Mouse (Mus musculus): ENCODE measurements at regions not wholly inside any gene's neighbourhood (a gene's known extent, or its start where the extent isn't known, plus 50 kb on each side); places are given as distances from the start of the nearest gene placed in this dataset.

- no peak for DNase-seq
These were observed 154.4 kb downstream of the Thbs2 start for GRCm38 (mm10) chr17:14539651-14540050.

GRCm38 (mm10) chr17:14539191-14539590 lies 154.8 kb downstream of the Thbs2 start:
- DNase-seq, result no peak

DNA sequence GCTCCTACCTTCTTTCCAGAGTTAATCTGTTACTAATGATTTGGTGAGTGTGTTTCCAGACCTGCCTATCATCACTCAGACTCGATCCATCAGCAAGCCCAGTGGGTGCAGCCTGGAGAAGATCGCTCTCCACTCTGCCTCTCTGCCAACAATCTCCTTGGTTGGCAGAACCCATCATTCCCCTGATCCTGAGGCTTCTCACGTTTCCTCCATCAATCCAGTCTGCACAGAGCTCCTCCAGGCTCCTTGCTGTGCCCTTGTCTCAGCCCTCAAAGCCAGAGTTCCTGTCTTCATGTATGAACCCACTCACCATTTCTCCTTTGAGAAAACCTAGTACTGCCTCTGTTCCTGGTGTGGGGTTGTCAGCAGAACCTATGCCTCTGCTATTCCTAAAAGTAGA lies 155.5 kb downstream of the Thbs2 start:
- DNase-seq, result no peak

- no peak for DNase-seq
These were observed 161.1 kb downstream of the Thbs2 start for GRCm38 (mm10) chr17:14532979-14533314.

DNA sequence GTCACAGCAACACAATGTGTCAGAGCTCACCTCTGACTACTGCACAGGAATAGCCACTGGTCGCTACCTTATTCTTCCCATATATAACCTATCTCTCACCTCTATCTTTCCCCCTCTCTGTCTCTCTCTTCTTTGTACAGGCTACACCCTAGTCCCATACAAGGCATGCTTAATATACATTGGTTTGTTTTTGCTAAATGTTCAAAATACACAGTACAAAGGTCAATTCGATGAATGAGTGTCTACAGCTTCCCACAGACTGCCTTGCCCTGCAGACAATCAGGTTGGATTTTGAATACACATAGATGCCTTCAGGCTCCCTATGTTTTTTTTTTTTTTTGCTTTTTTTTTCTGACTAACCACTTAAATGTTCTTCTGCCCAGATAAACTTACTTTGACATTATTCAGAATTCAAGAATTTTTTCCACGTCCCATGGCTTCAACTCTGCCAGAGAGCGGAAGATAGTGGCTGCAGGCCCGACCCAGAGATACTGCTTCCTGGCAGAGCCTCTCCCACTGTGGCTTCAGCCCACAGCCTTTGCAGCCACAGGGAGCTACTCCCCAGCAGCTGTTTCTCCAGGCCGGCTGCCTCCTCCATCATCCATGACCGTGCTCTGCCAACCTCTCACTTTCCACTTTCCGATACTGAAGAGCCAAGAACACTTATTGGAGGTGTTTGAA lies 161.6 kb downstream of the Thbs2 start:
- no peak for DNase-seq

GRCm38 (mm10) chr17:14531796-14532195 lies 162.2 kb downstream of the Thbs2 start:
- DNase-seq, result no peak

DNA sequence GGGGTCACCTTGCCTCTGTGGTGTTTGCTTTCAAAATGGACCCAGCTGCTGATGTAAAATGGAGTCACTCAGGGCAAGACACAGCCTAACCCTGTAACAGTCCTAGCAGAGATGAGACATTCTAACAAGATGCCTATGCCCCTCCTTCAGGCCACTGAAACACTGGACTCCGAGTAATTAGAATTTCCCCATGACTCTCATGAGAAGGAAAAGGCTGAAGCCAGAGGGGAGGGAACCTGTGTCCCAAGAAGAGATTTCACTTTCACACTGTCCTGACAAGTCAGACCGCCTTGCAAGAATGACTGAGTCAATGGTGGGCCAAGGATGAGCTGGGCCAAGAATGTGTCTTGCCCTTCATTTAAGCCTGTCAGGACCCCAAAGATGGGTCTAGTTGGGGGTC lies 166.3 kb downstream of the Thbs2 start:
- DNase-seq, result no peak

- DNase-seq, result no peak
These were observed 168.8 kb downstream of the Thbs2 start for GRCm38 (mm10) chr17:14525255-14525654.

- DNase-seq, result peak; percentile 84
These were observed 169.4 kb downstream of the Thbs2 start for GRCm38 (mm10) chr17:14524426-14525236.

- no peak for DNase-seq
These were observed 172.0 kb downstream of the Thbs2 start for GRCm38 (mm10) chr17:14522011-14522410.

GRCm38 (mm10) chr17:14520565-14520964 lies 173.5 kb downstream of the Thbs2 start:
- peak; percentile 88 to 89 for DNase-seq

DNA sequence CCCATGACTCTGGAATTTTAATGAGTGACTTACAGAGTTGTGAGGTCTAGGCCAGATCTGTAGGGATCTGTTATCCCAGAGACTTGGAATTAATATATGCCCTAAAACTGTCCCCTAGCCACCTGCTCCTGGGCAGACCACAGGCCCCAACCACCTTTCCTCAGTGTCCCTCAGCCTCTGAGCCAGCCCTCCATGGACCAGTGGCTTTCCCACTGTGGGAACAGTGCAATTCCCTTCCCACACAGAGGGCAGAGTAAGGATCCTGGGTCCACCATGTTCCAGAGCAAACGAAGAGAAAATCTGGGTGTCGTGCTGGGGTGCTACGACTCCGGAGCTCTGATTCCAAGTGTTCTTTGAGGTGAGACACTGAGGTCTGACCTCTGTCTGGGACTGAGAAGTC lies 174.7 kb downstream of the Thbs2 start:
- DNase-seq, result no peak

- no peak for DNase-seq
These were observed 175.8 kb downstream of the Thbs2 start for GRCm38 (mm10) chr17:14518216-14518615.

GRCm38 (mm10) chr17:14517368-14517767 lies 176.7 kb downstream of the Thbs2 start:
- DNase-seq, result no peak

GRCm38 (mm10) chr17:14516097-14516496 lies 177.9 kb downstream of the Thbs2 start:
- peak; percentile 82 to 87 for DNase-seq

GRCm38 (mm10) chr17:14513454-14513853 lies 180.6 kb downstream of the Thbs2 start:
- no peak for DNase-seq

DNA sequence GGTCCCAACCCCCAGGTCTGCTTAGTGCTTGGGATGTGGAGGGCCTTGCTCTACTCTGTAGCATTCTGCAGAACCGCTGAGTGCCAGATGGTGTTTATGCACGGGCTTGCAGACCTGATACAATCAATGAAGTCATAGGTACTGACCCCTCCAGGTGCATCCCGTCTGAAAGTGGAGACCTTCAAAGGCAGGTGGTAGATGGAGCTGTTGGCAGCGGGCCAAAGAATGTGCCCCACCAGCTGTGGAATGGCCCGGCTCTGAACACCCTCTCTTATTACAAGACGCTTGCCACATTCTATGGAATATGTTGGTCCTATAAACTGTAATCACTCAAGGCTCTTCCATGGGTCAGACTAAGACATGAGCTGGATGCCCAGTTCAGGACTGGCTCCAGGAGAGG lies 183.5 kb downstream of the Thbs2 start:
- peak; percentile 46 to 61 for DNase-seq

- no peak for DNase-seq
These were observed 186.9 kb downstream of the Thbs2 start for GRCm38 (mm10) chr17:14507111-14507510.

DNA sequence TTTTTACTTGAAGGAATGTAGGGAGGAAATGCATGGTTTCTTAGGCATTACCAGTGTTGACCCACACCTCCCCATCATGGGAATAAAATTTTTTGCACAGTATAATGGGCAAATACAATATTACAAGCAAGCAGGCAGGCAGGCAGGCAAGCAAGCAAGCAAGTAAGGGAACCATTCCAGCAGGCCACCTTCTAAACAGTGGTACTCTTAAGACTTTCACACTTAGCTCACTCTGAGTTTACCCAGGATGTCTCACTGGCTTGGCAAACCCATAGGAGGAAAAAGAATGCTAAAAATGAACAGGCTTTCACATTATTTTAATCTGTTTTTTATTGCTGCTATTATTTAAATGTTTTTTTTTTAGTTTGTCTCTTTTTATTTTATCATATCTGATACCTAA lies 187.9 kb downstream of the Thbs2 start:
- no peak for DNase-seq

GRCm38 (mm10) chr17:14505415-14505814 lies 188.6 kb downstream of the Thbs2 start:
- DNase-seq, result peak; percentile 20 to 47

DNA sequence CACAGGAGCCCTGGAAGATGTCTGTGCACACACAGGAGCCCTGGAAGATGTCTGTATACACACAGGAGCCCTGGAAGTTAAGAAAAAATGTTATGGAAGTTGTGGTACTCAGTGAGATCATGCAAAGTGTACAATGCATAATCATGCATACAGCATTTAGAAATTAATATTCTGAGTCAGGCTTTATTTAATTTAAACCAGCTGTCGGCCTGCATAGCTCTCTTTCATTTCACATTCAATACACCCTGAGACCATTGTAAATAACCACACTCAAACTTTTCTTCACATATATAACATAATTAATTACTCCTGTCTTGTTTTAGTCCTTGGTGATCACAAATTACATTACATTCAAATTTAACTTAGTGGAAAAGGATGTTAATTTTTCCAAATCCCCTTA lies 190.4 kb downstream of the Thbs2 start:
- DNase-seq, result no peak

GRCm38 (mm10) chr17:14501341-14501740 lies 192.7 kb downstream of the Thbs2 start:
- no peak for DNase-seq

- DNase-seq, result no peak
These were observed 196.9 kb downstream of the Thbs2 start for GRCm38 (mm10) chr17:14497086-14497485.

DNA sequence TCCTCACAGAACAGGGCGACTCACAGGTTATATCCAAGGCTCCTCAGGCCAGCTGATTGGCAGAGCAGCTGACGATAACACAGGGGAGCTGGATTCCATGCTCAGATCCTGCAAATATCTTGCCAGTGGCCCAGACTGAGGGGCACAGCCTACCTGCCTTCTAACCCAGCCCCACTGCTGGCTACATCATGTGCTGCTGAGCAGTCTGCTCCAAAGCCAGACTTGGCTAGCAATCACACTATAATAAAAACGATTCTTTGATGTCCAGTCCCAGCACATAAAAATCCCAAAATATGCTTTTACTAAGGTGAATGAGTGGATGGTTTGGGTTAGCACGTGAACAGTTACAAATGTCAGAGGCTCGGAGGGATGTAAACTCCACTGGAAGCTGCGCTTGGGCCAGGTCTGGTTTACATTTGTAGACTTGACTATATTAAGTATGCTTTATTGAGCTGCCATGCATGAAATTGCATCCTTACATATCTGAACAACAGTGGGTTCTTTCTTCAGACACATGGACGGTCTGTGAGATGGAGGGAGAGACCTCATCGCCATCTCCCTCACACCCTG lies 200.2 kb downstream of the Thbs2 start:
- no peak for DNase-seq

All from kidney, postnatal 4 days (tissue).